Mouse (Mus musculus) bone marrow macrophage, adult 2 months (primary cell): ENCODE data around the gene Tax1bp3.

Source experiments
- CTCF ChIP-seq: IDR thresholded peaks from 2 replicates; pipeline ENCODE4 v1.5.1; 2012; ENCODE audit warnings: low read depth, mild to moderate bottlenecking, low read length, moderate library complexity
- POLR2A ChIP-seq: IDR thresholded peaks from 2 replicates; pipeline ENCODE4 v1.6.1; 2012; ENCODE audit warnings: mild to moderate bottlenecking, low read depth, low read length, borderline replicate concordance

- peak; percentile 56; the same call in 1 of the 2 replicates for TF ChIP-seq CTCF
- no peak for TF ChIP-seq POLR2A
Measured at GRCm38 (mm10) chr11:73137591-73138501, 39.0 kb upstream of the Tax1bp3 start, which contains the start of gene Haspin.
